8 mouse cellular contexts compared by ENCODE assay signal in genomic region chr1:181211403-181211919, GRCm38 (mm10). TPM values are rescaled to one million over a fixed set of nuclear protein-coding genes. Genes with fewer than 3 reads are reported as not detected.
A peak's percentile ranks its signal among the peaks of the same experiment; 100 is the strongest.
DNase-seq lines count a peak whose midpoint lies in the region; ATAC-seq and TF ChIP-seq lines count a peak whose summit lies in the region.

No protein-coding gene starts in this region.

- no peaks in the 10 kb centered on the region for H3K9me3 ChIP-seq in liver, embryonic 14.5 days (ENCODE audit: control insufficient read depth, low read length)

- H3K4me3 ChIP-seq in heart, adult 2 months = peak overlapping the region; percentile 79
- peak overlapping the region; percentile 97 for H3K4me3 ChIP-seq in bone marrow macrophage, adult 2 months (ENCODE audit: insufficient read depth, low read length)
- H3K4me3 ChIP-seq in liver, embryonic 14.5 days (ENCODE audit: insufficient read depth in 1 of 2, low read depth in 2 of 2, low read length in 2 of 2) = peak overlapping the region; percentile 96 to 99

- no peak for TF ChIP-seq EP300 in heart, adult 2 months (IDR thresholded peaks at IDR 0.05; ENCODE audit: insufficient read depth, low read depth, low read length)
- TF ChIP-seq EP300 in liver, embryonic 14.5 days (IDR thresholded peaks at IDR 0.05; ENCODE audit: low read depth) = no peak

- DNase-seq in heart, adult 2 months = peak in 1 of 2 experiments; percentile 75
- DNase-seq in heart, postnatal 25 days (ENCODE audit: low spot score) = no peak
- peak; percentile 16 for DNase-seq in 3T3-L1 (ENCODE audit: low read depth, low spot score)
- DNase-seq in heart, postnatal 4 days = peak; percentile 57
- DNase-seq in liver, embryonic 14.5 days (ENCODE audit: low read depth in 3 of 3, low spot score in 3 of 3) = no peak
- DNase-seq in splenic B cell, adult 2 months (ENCODE audit: low read depth, low spot score) = peak; percentile 46
- no peak for DNase-seq in cerebellum, adult 9-11 months

- peaks cover 21% of the 10 kb centered on the region for H3K36me3 ChIP-seq in heart, adult 2 months (ENCODE audit: control insufficient read depth, insufficient read depth, low read length)
- peaks cover 23% of the 10 kb centered on the region for H3K36me3 ChIP-seq in liver, embryonic 14.5 days (replicated peaks; ENCODE audit: control insufficient read depth, insufficient read depth, low read depth)
- H3K36me3 ChIP-seq in splenic B cell, adult 2 months (ENCODE audit: control insufficient read depth, insufficient read depth, low read length, poor library complexity, severe bottlenecking) = peaks cover 6% of the 10 kb centered on the region; the same call in 1 of the 2 replicates

- 1% methylated on average over 41 of the region's 72 CpGs for WGBS in heart, adult 2 months
- under 1% methylated on average over 38 of the region's 72 CpGs for WGBS in liver, embryonic 14.5 days (ENCODE audit: insufficient replicate concordance)

- no peaks in the 10 kb centered on the region for H3K27me3 ChIP-seq in heart, adult 2 months (ENCODE audit: control insufficient read depth, insufficient read depth, low read length)
- H3K27me3 ChIP-seq in liver, embryonic 14.5 days (ENCODE audit: control insufficient read depth, insufficient read depth, low read length) = no peaks in the 10 kb centered on the region
- no peaks in the 10 kb centered on the region; the same call in 1 of the 2 replicates for H3K27me3 ChIP-seq in splenic B cell, adult 2 months (ENCODE audit: control insufficient read depth, insufficient read depth, low read length, poor library complexity, severe bottlenecking)

- H3K4me1 ChIP-seq in heart, adult 2 months (ENCODE audit: control insufficient read depth, insufficient read depth, low read length) = peaks cover 5% of the 10 kb centered on the region; the same call in 1 of the 2 replicates
- peaks cover 28% of the 10 kb centered on the region for H3K4me1 ChIP-seq in bone marrow macrophage, adult 2 months (ENCODE audit: control insufficient read depth, insufficient read depth, low read length)
- peaks cover 31 to 41% of the 10 kb centered on the region in 2 experiments for H3K4me1 ChIP-seq in liver, embryonic 14.5 days (replicated peaks; ENCODE audit: control insufficient read depth in 2 of 2, insufficient read depth in 2 of 2, low read length in 1 of 2)

- TF ChIP-seq CTCF in heart, adult 2 months (IDR thresholded peaks at IDR 0.05) = no peak
- no peak for TF ChIP-seq CTCF in bone marrow macrophage, adult 2 months (IDR thresholded peaks at IDR 0.05; ENCODE audit: low read depth, low read length)
- TF ChIP-seq CTCF in liver, embryonic 14.5 days (IDR thresholded peaks at IDR 0.05; ENCODE audit: low read depth) = no peak

- intact Hi-C loops in heart, adult 2 months (cut with DNase I) = loop anchor here (2.0 kb wide), 1 partner anchor 67 kb away; the partner anchor contains the start of genes Cnih4 and Nvl
- intact Hi-C loops in heart, postnatal 25 days (cut with DNase I) = loop anchor here (10.0 kb wide), 1 partner anchor 197 kb away; no protein-coding TSS in a partner anchor

- H3K4me2 ChIP-seq in liver, embryonic 14.5 days (ENCODE audit: low read depth) = peak overlapping the region; percentile 80

- H3K79me2 ChIP-seq in heart, adult 2 months (replicated peaks; ENCODE audit: control insufficient read depth, insufficient read depth, low read length) = peaks cover 9% of the 10 kb centered on the region

- peak overlapping the region; percentile 99 for H3K27ac ChIP-seq in heart, adult 2 months
- H3K27ac ChIP-seq in bone marrow macrophage, adult 2 months (ENCODE audit: insufficient read depth, low read depth, low read length) = peak overlapping the region; percentile 98
- peak overlapping the region; percentile 97 for H3K27ac ChIP-seq in liver, embryonic 14.5 days

- H3K9ac ChIP-seq in heart, adult 2 months (ENCODE audit: low read depth, low read length) = peak overlapping the region; percentile 97
- peak overlapping the region; percentile 99 for H3K9ac ChIP-seq in liver, embryonic 14.5 days (replicated peaks)

- ATAC-seq in liver, embryonic 14.5 days (ENCODE audit: insufficient read depth) = peak; percentile 7; the same call in 1 of the 2 replicates

- TF ChIP-seq POLR2A in heart, adult 2 months (IDR thresholded peaks at IDR 0.05; ENCODE audit: insufficient read depth, low read depth, low read length) = no peak
- TF ChIP-seq POLR2A in bone marrow macrophage, adult 2 months (IDR thresholded peaks at IDR 0.05; ENCODE audit: borderline replicate concordance, low read depth, low read length) = no peak

RNA-seq across cellular contexts. Expression of gene Wdr26, which starts 0.3 kb away (rescaled TPM):
- 10 to 100 TPM; 86.3 to 99.7 TPM for total RNA-seq in heart, adult 2 months (2021)
- polyA plus RNA-seq in heart, adult 2 months (2012; rRNA removed) = 30.2 and 52.4 TPM in 2 replicates
- 100 to 1,000 TPM in 1 of 2 experiments, 10 to 100 TPM in 1; 96.0 to 103 TPM for total RNA-seq in heart, postnatal 25 days (2021)
- 226 and 227 TPM in 2 replicates for polyA plus RNA-seq in bone marrow macrophage, adult 2 months (2012; ENCODE audit: insufficient read depth, insufficient read length, missing spikeins)
- total RNA-seq in heart, postnatal 4 days (2021) = 100 to 1,000 TPM; 137 to 138 TPM
- polyA plus RNA-seq in liver, embryonic 14.5 days (2012; rRNA removed) = 47.8 and 68.9 TPM in 2 replicates
- polyA plus RNA-seq in liver, embryonic 14.5 days (2014; fragmentation: Nextera tagmentation; extraction: Ambion mirVana) = 57.8 and 64.4 TPM in 2 replicates

Comparison
In these comparisons a context has a peak if more than half of its experiments do, and no peak if none do; other contexts are left out.
1. DNase-seq: peak in 3T3-L1 (single experiment), heart, postnatal 4 days (single experiment) and splenic B cell, adult 2 months (single experiment); none in heart, postnatal 25 days (single experiment), liver, embryonic 14.5 days (0 of 3) and cerebellum, adult 9-11 months (single experiment).
2. Peak in every context shown above with its lines, with median percentiles within 50 percentile points of each other: H3K27ac ChIP-seq and H3K4me3 ChIP-seq.